Mouse (Mus musculus) kidney, adult 11 months (tissue): ENCODE results near the gene Mpzl2.
"Not testable (repeated sequence)": the region's sequence is repeated elsewhere in the genome, so short reads cannot be mapped to it uniquely, and the experiment has no call there.

Experiments used
- DNase-seq: peaks from one replicate; pipeline ENCODE4 v3.0.0; 2022

Mpzl2 gene

GRCm38 (mm10) chr9:45037803-45038202, 1.8 kb upstream of the Mpzl2 start:
- DNase-seq = not testable (repeated sequence)

GRCm38 (mm10) chr9:45040066-45040845, 657 bp downstream of the Mpzl2 start:
- DNase-seq = peak; percentile 23

GRCm38 (mm10) chr9:45041131-45041838, 1.7 kb downstream of the Mpzl2 start:
- peak; percentile 73 for DNase-seq

- DNase-seq = peak; percentile 91
Observed at GRCm38 (mm10) chr9:45042056-45042720, 2.6 kb downstream of the Mpzl2 start.

GRCm38 (mm10) chr9:45042947-45043346, 3.3 kb downstream of the Mpzl2 start:
- peak; percentile 68 for DNase-seq

GRCm38 (mm10) chr9:45046973-45047372, 7.4 kb downstream of the Mpzl2 start:
- no peak for DNase-seq

GRCm38 (mm10) chr9:45048511-45048910, 8.9 kb downstream of the Mpzl2 start:
- peak; percentile 9 for DNase-seq

- DNase-seq = no peak
Observed at GRCm38 (mm10) chr9:45049731-45050130, 10.1 kb downstream of the Mpzl2 start.

- DNase-seq = no peak
Observed at GRCm38 (mm10) chr9:45050301-45050700, 10.7 kb downstream of the Mpzl2 start.

GRCm38 (mm10) chr9:45055082-45055713, 15.6 kb downstream of the Mpzl2 start, which contains the start of gene Mpzl3:
Mpzl3 (plus strand) TSS chr9:45055186.
- peak; percentile 82 for DNase-seq

- DNase-seq = no peak
Observed at GRCm38 (mm10) chr9:45058304-45058940, 18.8 kb downstream of the Mpzl2 start.

GRCm38 (mm10) chr9:45060151-45060550, 20.6 kb downstream of the Mpzl2 start:
- no peak for DNase-seq

GRCm38 (mm10) chr9:45062677-45063076, 23.1 kb downstream of the Mpzl2 start:
- no peak for DNase-seq

GRCm38 (mm10) chr9:45064421-45064820, 24.8 kb downstream of the Mpzl2 start:
- DNase-seq = no peak

GRCm38 (mm10) chr9:45066735-45067134, 27.1 kb downstream of the Mpzl2 start:
- no peak for DNase-seq

- DNase-seq = no peak
Observed at GRCm38 (mm10) chr9:45071800-45072199, 32.2 kb downstream of the Mpzl2 start.

GRCm38 (mm10) chr9:45077859-45078258, 38.3 kb downstream of the Mpzl2 start:
- DNase-seq = no peak

- DNase-seq = no peak
Observed at GRCm38 (mm10) chr9:45079011-45079410, 39.4 kb downstream of the Mpzl2 start, which contains the start of gene Jaml. Jaml (plus strand) TSS chr9:45079183.

GRCm38 (mm10) chr9:45083132-45083531, 43.5 kb downstream of the Mpzl2 start:
- no peak for DNase-seq

- DNase-seq = no peak
Observed at GRCm38 (mm10) chr9:45084556-45084955, 45.0 kb downstream of the Mpzl2 start.

- DNase-seq = no peak
Observed at GRCm38 (mm10) chr9:45085741-45086690, 46.4 kb downstream of the Mpzl2 start.
